Mouse (Mus musculus) testis, postnatal 10 days (tissue): ENCODE results near the gene Cldn13.
"Not testable (repeated sequence)": the region's sequence is repeated elsewhere in the genome, so short reads cannot be mapped to it uniquely, and the experiment has no call there.

Experiments
- DNase-seq: peaks from one replicate; pipeline ENCODE4 v3.0.0; 2021; ENCODE audit warnings: low spot score

The Cldn13 gene

GRCm38 (mm10) chr5:134933686-134934085, 18.4 kb upstream of the Cldn13 start:
- DNase-seq = not testable (repeated sequence)

GRCm38 (mm10) chr5:134933281-134933680, 18.0 kb upstream of the Cldn13 start:
- no peak for DNase-seq

GRCm38 (mm10) chr5:134932903-134933276, 17.6 kb upstream of the Cldn13 start:
- DNase-seq = peak; percentile 78

GRCm38 (mm10) chr5:134932179-134932902, 17.0 kb upstream of the Cldn13 start, which contains the start of gene Mettl27:
Gene Mettl27 (plus strand): TSS chr5:134932368.
- peak; percentile 95 for DNase-seq

- DNase-seq = no peak
Measured at GRCm38 (mm10) chr5:134929988-134930387, 14.7 kb upstream of the Cldn13 start.

GRCm38 (mm10) chr5:134926726-134927125, 11.4 kb upstream of the Cldn13 start:
- DNase-seq = no peak

- DNase-seq = no peak
Measured at GRCm38 (mm10) chr5:134923141-134923540, 7.8 kb upstream of the Cldn13 start.

GRCm38 (mm10) chr5:134921106-134921505, 5.8 kb upstream of the Cldn13 start:
- no peak for DNase-seq

GRCm38 (mm10) chr5:134920106-134920687, 4.9 kb upstream of the Cldn13 start:
- DNase-seq = no peak

GRCm38 (mm10) chr5:134919097-134919496, 3.8 kb upstream of the Cldn13 start:
- no peak for DNase-seq

GRCm38 (mm10) chr5:134918071-134918832, 2.9 kb upstream of the Cldn13 start:
- DNase-seq = peak; percentile 89

GRCm38 (mm10) chr5:134914510-134914909, 816 bp downstream of the Cldn13 start:
- DNase-seq = no peak

- no peak for DNase-seq
Measured at GRCm38 (mm10) chr5:134913753-134914152, 1.6 kb downstream of the Cldn13 start.

GRCm38 (mm10) chr5:134913352-134913751, 2.0 kb downstream of the Cldn13 start:
- no peak for DNase-seq

GRCm38 (mm10) chr5:134911901-134912300, 3.4 kb downstream of the Cldn13 start:
- no peak for DNase-seq

GRCm38 (mm10) chr5:134907135-134907534, 8.2 kb downstream of the Cldn13 start:
- DNase-seq = peak; percentile 98

GRCm38 (mm10) chr5:134906633-134907032, 8.7 kb downstream of the Cldn13 start, which contains the start of gene Tmem270:
Gene Tmem270 (minus strand): TSS chr5:134906733.
- DNase-seq = no peak

GRCm38 (mm10) chr5:134901644-134902027, 13.7 kb downstream of the Cldn13 start:
- no peak for DNase-seq

- peak; percentile 66 for DNase-seq
Measured at GRCm38 (mm10) chr5:134901012-134901643, 14.2 kb downstream of the Cldn13 start.

GRCm38 (mm10) chr5:134897596-134897995, 17.7 kb downstream of the Cldn13 start:
- DNase-seq = no peak

GRCm38 (mm10) chr5:134896965-134897364, 18.4 kb downstream of the Cldn13 start:
- DNase-seq = no peak

GRCm38 (mm10) chr5:134895291-134895690, 20.0 kb downstream of the Cldn13 start:
- peak; percentile 53 for DNase-seq
